Mouse (Mus musculus) neural tube, embryonic 13.5 days (tissue): ENCODE data around the gene Fancd2. TPM values are rescaled to one million over a fixed set of nuclear protein-coding genes. Genes with fewer than 3 reads are reported as not detected.

Experiments used
- microRNA-seq: library from miRNA; unstranded; fragments of <30 nt; microRNA quantifications from one replicate; pipeline ENCODE4, GENCODE M21; 2016
- polyA plus RNA-seq: library from polyadenylated mRNA; unstranded; fragments of >200 nt; fragmentation: Nextera tagmentation; extraction: Ambion mirVana; gene quantifications from 2 replicates; pipeline ENCODE4 v1.2.1, GENCODE M21; 2015

The Fancd2 gene
- polyA plus RNA-seq, 1 experiment from 2014 or later: 2.1 TPM

Small RNAs within 50 kb of the gene (microRNA-seq; reads per million reads assigned to microRNA genes)
- gene Gm23365: not detected

Other genes with a start within 250 kb of the Fancd2 start
- gene Cpne9, start 249.4 kb upstream of the Fancd2 start, polyA plus RNA-seq: 0.31 and 0.58 TPM in 2 replicates
- gene Brpf1, start 224.5 kb upstream of the Fancd2 start, polyA plus RNA-seq: 16.7 and 16.8 TPM in 2 replicates
- 9.0 and 10.2 TPM in 2 replicates for gene Ogg1, start 204.7 kb upstream of the Fancd2 start, polyA plus RNA-seq
- 76.4 and 78.0 TPM in 2 replicates for gene Camk1, start 187.7 kb upstream of the Fancd2 start, polyA plus RNA-seq
- gene Tada3, start 153.8 kb upstream of the Fancd2 start, polyA plus RNA-seq: 63.8 and 64.5 TPM in 2 replicates
- gene Arpc4, start 153.6 kb upstream of the Fancd2 start, polyA plus RNA-seq: 375 and 421 TPM in 2 replicates
- gene Ttll3, start 142.4 kb upstream of the Fancd2 start, polyA plus RNA-seq: 9.9 and 11.3 TPM in 2 replicates
- 19.2 and 19.7 TPM in 2 replicates for gene Rpusd3, start 112.3 kb upstream of the Fancd2 start, polyA plus RNA-seq
- gene Cidec, start 95.9 kb upstream of the Fancd2 start, polyA plus RNA-seq: not detected in 2 replicates
- 91.8 and 95.8 TPM in 2 replicates for gene Jagn1, start 89.1 kb upstream of the Fancd2 start, polyA plus RNA-seq
- 0.37 and 0.38 TPM in 2 replicates for gene Il17re, start 73.2 kb upstream of the Fancd2 start, polyA plus RNA-seq
- gene Il17rc, start 60.3 kb upstream of the Fancd2 start, polyA plus RNA-seq: 2.1 and 2.9 TPM in 2 replicates
- 78.9 and 79.0 TPM in 2 replicates for gene Creld1, start 48.4 kb upstream of the Fancd2 start, polyA plus RNA-seq
- gene Prrt3, start 29.8 kb upstream of the Fancd2 start, polyA plus RNA-seq: 5.2 and 5.6 TPM in 2 replicates
- gene Emc3, start within 50 bp of the Fancd2 start, polyA plus RNA-seq: 103 and 108 TPM in 2 replicates
- gene Fancd2os, start 69.0 kb downstream of the Fancd2 start, polyA plus RNA-seq: 0.18 TPM in 1 of 2 replicates, not detected in the other
- 241 and 242 TPM in 2 replicates for gene Brk1, start 73.1 kb downstream of the Fancd2 start, polyA plus RNA-seq
- 65.9 and 66.8 TPM in 2 replicates for gene Vhl, start 92.3 kb downstream of the Fancd2 start, polyA plus RNA-seq
- gene Irak2, start 106.8 kb downstream of the Fancd2 start, polyA plus RNA-seq: 2.5 and 2.7 TPM in 2 replicates
- 0.61 and 1.1 TPM in 2 replicates for gene Tatdn2, start 165.4 kb downstream of the Fancd2 start, polyA plus RNA-seq
- gene Ghrl, start 188.2 kb downstream of the Fancd2 start, polyA plus RNA-seq: 0.22 and 0.80 TPM in 2 replicates
- 218 and 236 TPM in 2 replicates for gene Sec13, start 209.1 kb downstream of the Fancd2 start, polyA plus RNA-seq